Mouse (Mus musculus): ENCODE measurements at regions not wholly inside any gene's neighbourhood (a gene's known extent, or its start where the extent isn't known, plus 50 kb on each side); places are given as distances from the start of the nearest gene placed in this dataset.

DNA sequence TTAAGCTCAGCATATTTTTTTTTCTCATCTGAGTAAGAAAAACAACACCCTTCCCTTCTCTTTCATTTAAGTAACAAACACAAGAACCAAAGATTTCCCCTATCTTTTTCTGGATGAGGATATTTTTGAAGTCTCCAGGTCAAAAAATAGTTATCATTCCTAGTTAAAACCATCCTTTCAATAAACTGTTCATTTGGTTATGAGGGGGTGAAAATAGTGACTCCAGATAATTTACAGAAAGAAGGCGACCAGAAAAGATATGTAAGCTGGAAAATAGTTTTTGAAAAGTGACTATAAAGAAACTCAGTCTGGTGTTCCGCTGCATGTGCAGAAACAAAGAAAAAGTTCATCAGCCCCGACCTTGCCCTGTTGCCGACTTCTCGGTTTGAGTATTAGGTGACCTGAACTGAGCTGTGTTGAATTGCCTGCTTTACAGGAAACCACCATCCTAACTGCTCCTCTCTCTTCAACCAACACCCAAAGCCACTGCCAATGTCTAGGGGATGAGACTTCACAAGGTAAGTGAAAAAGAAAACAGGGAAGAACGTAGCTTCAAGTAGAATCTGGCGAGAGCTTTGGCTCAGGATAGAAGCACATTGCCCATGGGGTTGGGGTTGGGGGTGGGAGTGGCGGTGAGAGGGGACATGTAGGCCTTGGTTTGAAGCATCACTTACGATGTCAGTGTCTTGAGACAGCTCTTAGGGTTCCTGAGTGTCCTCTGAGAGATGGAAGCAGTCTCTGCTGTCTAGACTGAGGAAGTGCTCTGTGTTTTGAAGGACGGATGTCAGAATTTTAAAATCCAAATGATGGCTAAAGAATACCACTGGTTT is 104.6 kb downstream of the Ube2e3 start:
- no peak for DNase-seq

DNA sequence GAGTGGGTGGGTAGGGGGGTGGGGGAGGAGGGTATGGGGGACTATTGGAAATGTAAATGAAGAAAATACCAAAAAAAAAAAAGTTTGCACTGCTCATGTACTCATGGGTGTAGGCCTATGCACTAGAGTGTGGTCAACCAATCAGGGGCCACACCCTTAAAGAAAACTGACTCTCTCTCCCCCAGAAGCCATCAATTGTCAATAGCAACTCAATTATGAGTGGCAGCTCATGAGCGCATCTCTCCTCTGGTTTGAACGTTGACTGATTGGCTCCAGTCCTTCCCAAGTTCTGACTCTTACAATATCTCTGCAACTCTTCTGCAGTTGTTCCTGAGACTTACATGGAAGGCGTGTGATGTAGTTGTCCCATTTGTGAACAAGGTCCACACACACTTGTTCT is 105.9 kb downstream of the Ube2e3 start:
- no peak for DNase-seq

- no peak for DNase-seq
These were observed 106.9 kb downstream of the Ube2e3 start for GRCm38 (mm10) chr2:78974683-78975392.

- DNase-seq: no peak
These were observed 107.5 kb downstream of the Ube2e3 start for GRCm38 (mm10) chr2:78975393-78975774.

DNA sequence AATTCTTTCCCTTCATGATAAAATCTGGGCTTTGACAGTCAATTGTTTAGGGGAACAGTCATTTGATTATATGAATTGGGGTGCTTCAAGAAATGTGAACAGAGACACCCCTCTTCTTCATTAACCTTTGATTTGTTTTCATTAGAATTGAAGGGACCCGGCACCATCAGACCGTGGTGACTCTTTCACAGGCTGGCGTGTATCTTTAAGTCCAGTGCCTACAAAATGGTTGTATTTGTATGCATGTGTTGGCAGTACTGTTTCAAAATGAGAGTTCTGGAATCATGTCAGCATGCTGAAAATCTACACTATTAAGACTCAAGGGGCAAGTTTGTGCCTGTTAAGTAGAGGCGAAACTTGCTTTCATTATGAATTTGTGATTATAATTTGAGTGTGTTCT is 108.2 kb downstream of the Ube2e3 start:
- no peak for DNase-seq

- DNase-seq: no peak
These were observed 109.9 kb downstream of the Ube2e3 start for GRCm38 (mm10) chr2:78977632-78978397.

- DNase-seq: no peak
These were observed 112.1 kb downstream of the Ube2e3 start for GRCm38 (mm10) chr2:78980019-78980418.

GRCm38 (mm10) chr2:78980661-78981229 is 112.8 kb downstream of the Ube2e3 start:
- no peak for DNase-seq

GRCm38 (mm10) chr2:78983347-78983746 is 115.4 kb downstream of the Ube2e3 start:
- DNase-seq: no peak

GRCm38 (mm10) chr2:78983944-78984498 is 116.1 kb downstream of the Ube2e3 start:
- DNase-seq: no peak

DNA sequence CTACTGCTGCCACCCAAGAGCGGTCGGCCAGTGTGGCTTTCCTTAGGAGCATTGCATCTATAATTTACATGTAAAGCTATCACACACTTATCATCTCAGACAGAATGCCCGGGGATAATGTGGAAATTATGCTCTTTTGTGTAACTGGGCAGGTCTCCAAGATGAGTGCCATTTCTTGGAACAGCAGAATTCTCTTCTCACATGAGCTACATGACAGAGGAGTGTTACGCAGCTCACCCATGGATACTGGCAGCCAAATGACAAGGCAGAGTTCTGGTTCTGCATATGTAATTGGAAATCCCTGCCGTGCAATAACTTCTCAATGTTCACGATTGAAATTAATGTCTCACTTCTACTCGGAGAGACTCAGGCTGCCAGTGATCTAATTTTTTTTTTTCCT is 119.1 kb downstream of the Ube2e3 start:
- DNase-seq: no peak

DNA sequence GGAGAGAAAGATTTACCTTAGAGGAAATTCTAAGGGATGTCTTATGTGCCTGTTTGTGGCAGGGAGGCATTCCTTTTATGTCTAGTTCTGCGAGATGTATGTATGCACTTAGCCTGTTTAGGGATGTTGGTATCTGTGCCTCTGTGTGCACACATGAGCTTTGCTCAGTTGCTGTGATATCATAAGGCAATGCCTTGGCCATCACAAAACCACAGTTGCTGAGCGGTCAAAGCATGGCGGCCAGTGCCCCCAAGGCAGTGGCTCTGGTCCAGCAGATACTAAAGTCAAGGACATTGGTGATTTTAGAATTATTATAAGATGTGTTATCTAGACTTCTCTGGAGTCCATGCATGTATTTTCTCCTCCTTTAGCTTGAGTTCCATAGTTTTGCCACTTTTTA is 119.5 kb downstream of the Ube2e3 start:
- DNase-seq: no peak

DNA sequence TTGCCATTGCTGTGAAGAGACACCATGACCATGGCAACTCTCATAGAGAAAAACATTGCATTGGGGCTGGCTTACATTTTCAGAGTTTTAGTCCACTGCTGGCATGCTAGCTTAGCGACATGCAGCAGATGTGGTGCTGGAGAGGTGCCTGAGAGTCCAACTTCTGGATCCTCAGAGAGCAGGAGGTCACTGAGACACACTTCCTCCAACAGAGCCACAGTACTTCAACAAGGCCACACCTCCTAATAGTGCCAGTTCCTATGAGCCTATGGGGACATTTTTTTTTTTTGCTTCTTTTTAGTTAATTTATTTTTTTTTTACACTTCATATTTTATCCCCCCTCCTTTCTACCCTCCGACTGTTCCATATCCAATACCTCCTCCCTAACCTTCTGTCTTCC is 120.3 kb downstream of the Ube2e3 start:
- no peak for DNase-seq

- peak in 1 of 2 experiments; percentile 4 for DNase-seq
These were observed 127.1 kb downstream of the Ube2e3 start for GRCm38 (mm10) chr2:78994800-78995555.

DNA sequence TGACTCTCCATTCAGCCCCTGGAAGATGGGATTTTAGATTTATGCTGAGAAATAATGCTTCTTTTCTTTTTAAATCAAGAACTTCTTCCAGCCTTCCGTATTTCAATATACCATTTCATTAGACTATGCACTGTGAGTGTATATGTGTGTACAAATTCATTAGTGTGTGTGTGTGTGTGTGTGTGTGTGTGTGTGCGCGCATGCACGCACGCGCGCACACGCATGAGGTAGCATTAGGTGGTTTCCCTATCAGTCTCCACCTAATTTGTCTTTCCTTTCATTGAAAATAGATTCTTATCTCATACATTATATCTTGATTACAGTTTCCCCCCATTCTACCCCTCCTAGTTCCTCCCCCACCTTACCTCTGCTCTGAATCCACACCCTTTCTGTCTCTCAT is 130.7 kb downstream of the Ube2e3 start:
- no peak for DNase-seq

DNA sequence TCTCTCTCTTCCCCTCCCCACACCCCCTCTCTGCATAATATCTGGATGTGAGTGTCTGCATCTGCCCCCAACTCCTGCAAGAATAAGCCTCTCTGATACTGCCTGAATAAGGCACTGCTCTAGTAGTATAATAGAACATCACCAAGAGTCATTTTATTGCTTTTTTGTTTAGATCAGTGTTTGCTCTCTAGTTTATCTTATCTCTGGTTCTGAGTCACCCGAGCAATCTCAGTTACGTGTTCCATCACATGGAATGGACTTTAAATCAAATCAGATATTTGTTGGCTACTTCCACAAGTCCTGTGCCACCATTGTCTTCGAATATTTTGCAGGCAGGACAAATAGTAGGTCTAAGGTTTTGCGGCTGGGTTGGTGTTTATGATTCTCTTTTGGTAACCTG is 131.5 kb downstream of the Ube2e3 start:
- DNase-seq: no peak

- no peak for DNase-seq
These were observed 136.9 kb downstream of the Ube2e3 start for GRCm38 (mm10) chr2:79004862-79005261.

DNA sequence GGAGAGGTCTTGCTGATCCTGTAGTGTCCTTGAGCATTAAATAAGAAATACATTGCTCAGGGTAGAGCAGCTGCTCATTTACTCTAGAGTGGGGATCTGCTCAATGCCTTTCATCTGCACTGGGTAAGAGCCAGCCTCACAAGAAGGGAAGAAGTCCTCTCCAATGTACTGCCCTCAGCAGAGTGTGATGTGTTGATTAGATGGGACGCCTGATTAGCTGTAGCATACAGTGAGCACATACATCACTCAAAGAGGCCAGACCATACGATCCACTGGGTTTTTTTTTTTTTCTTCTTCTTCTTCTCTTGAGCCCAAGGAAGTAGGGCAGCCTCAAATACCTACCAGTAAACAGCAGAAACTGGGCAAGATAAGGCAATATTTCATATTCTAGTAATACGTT is 140.7 kb downstream of the Ube2e3 start:
- no peak for DNase-seq

DNA sequence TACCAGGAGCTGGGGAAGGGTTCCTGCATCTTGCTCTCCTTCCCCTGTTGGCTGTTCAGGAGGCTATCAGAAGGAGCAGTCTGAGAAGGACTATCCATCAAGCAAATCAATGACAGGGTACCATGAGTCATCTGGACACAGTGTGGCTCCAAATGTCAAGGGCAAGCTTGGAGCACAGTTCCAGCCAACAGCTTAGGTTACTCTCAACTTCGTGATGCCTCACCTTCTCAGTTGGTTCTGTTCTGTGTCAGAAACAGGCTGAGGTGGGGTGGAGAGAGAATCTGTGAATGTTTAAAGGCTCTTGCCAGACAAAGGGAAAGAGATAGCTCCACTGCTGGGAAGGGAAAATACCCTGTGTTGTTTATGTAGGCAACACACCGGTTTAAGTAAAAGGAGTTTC is 141.9 kb downstream of the Ube2e3 start:
- no peak for DNase-seq

- DNase-seq: no peak
These were observed 142.3 kb downstream of the Ube2e3 start for GRCm38 (mm10) chr2:79010273-79010672.

GRCm38 (mm10) chr2:79018732-79019423 is 151.0 kb downstream of the Ube2e3 start:
- DNase-seq: peak in 1 of 2 experiments; percentile 6

Data from heart, adult 18-20 months (tissue).